Mouse (Mus musculus) embryonic facial prominence, embryonic 11.5 days (tissue): ENCODE data around the gene Pcbp2. TPM values are rescaled to one million over a fixed set of nuclear protein-coding genes. Genes with fewer than 3 reads are reported as not detected.

Experiments
- ATAC-seq: fragments of 200-750 bp; cut with Nextera tagmentation; replicated peaks from 2 replicates; pipeline ENCODE4 v1.8.0; 2017; ENCODE audit warnings: low read depth; ENCODE audit not compliant: insufficient number of reproducible peaks, low FRiP score, low TSS enrichment
- DNase-seq: peaks from one replicate; pipeline ENCODE4 v3.0.0-alpha.2; 2015; ENCODE audit warnings: low spot score
- H3K27ac ChIP-seq: fragments of 300-500 bp; sonication (generic); replicated peaks from 2 replicates; pipeline ENCODE4 v1.5.1; 2014; ENCODE audit warnings: mild to moderate bottlenecking, low read depth, low read length, control low read depth
- H3K27me3 ChIP-seq: fragments of 300-500 bp; sonication (generic); 2 replicates; pipeline ENCODE4 v1.6.1; 2014; ENCODE audit warnings: mild to moderate bottlenecking, low read length, moderate library complexity, mixed read lengths; ENCODE audit not compliant: control insufficient read depth, insufficient read depth
- H3K36me3 ChIP-seq: fragments of 300-500 bp; sonication (generic); replicated peaks from 2 replicates; pipeline ENCODE4 v1.6.1; 2014; ENCODE audit warnings: low read depth, mild to moderate bottlenecking, low read length, moderate library complexity, mixed read lengths; ENCODE audit not compliant: control insufficient read depth, insufficient read depth
- H3K4me1 ChIP-seq: fragments of 300-500 bp; sonication (generic); 2 replicates; pipeline ENCODE4 v1.6.1; 2014; ENCODE audit warnings: low read length, mixed read lengths; ENCODE audit not compliant: control insufficient read depth, insufficient read depth
- H3K4me2 ChIP-seq: fragments of 300-500 bp; sonication (generic); 2 replicates; pipeline ENCODE4 v1.6.1; 2014; ENCODE audit warnings: low read depth, mild to moderate bottlenecking, control low read depth, low read length, moderate library complexity
- H3K4me3 ChIP-seq: fragments of 300-500 bp; sonication (generic); 2 replicates; pipeline ENCODE4 v1.5.1; 2014; ENCODE audit warnings: low read depth, low read length, control low read depth
- H3K9ac ChIP-seq: fragments of 300-500 bp; sonication (generic); replicated peaks from 2 replicates; pipeline ENCODE4 v1.6.1; 2014; ENCODE audit warnings: mild to moderate bottlenecking, control low read depth, low read length
- H3K9me3 ChIP-seq: fragments of 300-500 bp; sonication (generic); replicated peaks from 2 replicates; pipeline ENCODE4 v1.6.1; 2016; ENCODE audit warnings: mild to moderate bottlenecking, low read length, inconsistent platforms, mixed read lengths; ENCODE audit not compliant: control insufficient read depth
- WGBS: fragments of 180-500 bp; shearing (Covaris S2); extraction: QIAGEN DNeasy Blood & Tissue Kit; methylation state at CpG from one replicate; pipeline ENCODE4 v1.1.7; 2014; 5-methylcytosine and 5-hydroxymethylcytosine counted together
- polyA plus RNA-seq: library from polyadenylated mRNA; unstranded; fragments of >200 nt; fragmentation: Nextera tagmentation; extraction: Ambion mirVana; gene quantifications from 2 replicates; pipeline ENCODE4 v1.2.1, GENCODE M21; 2014

The Pcbp2 gene
- polyA plus RNA-seq, 1 experiment from 2014 or later: 288 TPM

- Histone ChIP-seq H3K9ac (peak overlapping the region; percentile 74), H3K27ac (peak overlapping the region; percentile 57), H3K4me3 (peak overlapping the region; percentile 55), H3K36me3 (no peaks in the 10 kb centered on the region), H3K4me1 (peaks cover 6% of the 10 kb centered on the region), H3K4me2 (peak overlapping the region; percentile 81), H3K27me3 (no peaks in the 10 kb centered on the region), H3K9me3 (no peaks in the 10 kb centered on the region)
- ATAC-seq (no peak), DNase-seq (peak; percentile 49)
- WGBS: under 1% methylated on average over 12 of the region's 12 CpGs
Measured at GRCm38 (mm10) chr15:102516293-102516692, 46.0 kb downstream of the Pcbp2 start.

DNA sequence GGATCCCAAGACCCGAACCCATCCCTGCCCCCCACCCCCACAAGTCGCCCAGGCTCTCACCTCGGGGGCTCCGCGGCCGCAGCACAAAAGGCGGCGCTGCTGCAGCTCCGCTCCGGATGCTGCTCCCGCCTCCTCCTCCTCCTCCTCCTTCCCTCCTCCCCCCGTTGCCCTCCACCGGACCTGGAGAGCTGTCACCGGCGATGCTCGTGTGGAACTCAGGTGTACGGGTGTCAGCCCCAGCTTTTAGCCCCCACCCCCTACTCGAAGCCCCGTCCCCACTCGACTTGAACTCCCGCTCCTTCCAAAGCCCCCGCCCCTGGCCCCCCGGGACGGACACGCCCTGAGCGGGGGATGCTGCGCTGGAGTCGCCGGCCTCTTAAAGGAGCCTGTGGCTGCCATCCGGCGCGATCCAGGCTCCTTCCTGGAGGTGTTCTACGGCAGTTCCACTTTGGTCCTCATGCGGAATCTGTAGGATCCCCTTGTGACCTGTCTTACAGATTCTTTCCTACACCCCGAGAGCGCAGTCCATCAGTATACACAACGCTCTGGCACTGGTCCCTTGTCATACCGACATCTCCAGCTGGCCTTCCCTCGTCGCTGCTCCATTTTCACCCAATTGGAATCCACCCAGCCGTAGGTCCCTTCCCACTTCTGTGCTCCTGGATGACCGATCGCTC, 46.5 kb downstream of the Pcbp2 start, which contains the start of gene Map3k12:
Gene Map3k12 (minus strand): TSS at position 337 of the 677 bp plus-strand sequence.
- peaks cover 1% of the 10 kb centered on the region for H3K4me1 ChIP-seq
- H3K9ac ChIP-seq: peak within 1 kb of the TSS; percentile 74

DNA sequence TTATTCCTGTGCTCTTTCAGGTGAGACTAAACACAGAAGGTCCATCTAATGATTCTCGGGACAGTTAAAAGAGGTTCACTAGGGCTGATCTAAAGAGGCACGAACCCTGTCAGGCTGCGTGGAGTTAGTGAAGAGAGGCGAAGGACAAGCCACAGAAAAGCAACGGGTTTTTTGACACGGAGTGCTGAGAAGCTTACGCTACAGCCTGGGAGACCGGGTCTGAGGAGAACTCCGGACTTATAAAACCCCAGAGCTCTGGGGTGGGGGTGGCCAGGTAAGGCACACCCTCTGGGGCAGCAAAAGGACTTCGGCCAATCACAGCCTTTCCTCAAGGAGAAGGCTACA, 47.3 kb downstream of the Pcbp2 start:
- H3K4me2 ChIP-seq: peak overlapping the region; percentile 81
- no peak overlapping the region for H3K9ac ChIP-seq
- H3K27ac ChIP-seq: 0 out of 2 replicates have a peak overlapping the region, but pooled peaks have one; percentile 57
- WGBS: 1% methylated on average over 10 of the region's 10 CpGs
- no peak for DNase-seq
- H3K4me3 ChIP-seq: peak overlapping the region; percentile 55
- H3K27me3 ChIP-seq: no peaks in the 10 kb centered on the region
- H3K4me1 ChIP-seq: no peaks in the 10 kb centered on the region; the same call in 1 of the 2 replicates
- no peaks in the 10 kb centered on the region for H3K9me3 ChIP-seq
- no peaks in the 10 kb centered on the region for H3K36me3 ChIP-seq
- no peak for ATAC-seq

More for the DNA sequence above, 46.5 kb downstream of the Pcbp2 start, which contains the start of gene Map3k12:
- Histone ChIP-seq H3K9me3 (no peaks in the 10 kb centered on the region), H3K27ac (peak within 1 kb of the TSS; percentile 57), H3K27me3 (no peaks in the 10 kb centered on the region), H3K4me3 (peak within 1 kb of the TSS; percentile 55), H3K4me2 (peak within 1 kb of the TSS; percentile 81), H3K36me3 (no peaks in the 10 kb centered on the region)
- under 1% methylated on average over 42 of the region's 43 CpGs for WGBS
- peak; percentile 8 for ATAC-seq
- peak; percentile 75 for DNase-seq

- under 1% methylated on average over 60 of the region's 60 CpGs for WGBS
Measured at GRCm38 (mm10) chr15:102517976-102518858, 47.9 kb downstream of the Pcbp2 start, which contains the start of gene Tarbp2. Gene Tarbp2 (plus strand): TSS chr15:102518192.

GRCm38 (mm10) chr15:102518859-102519201, 48.5 kb downstream of the Pcbp2 start:
- DNase-seq (no peak), ATAC-seq (0 out of 2 replicates have a peak, but pooled peaks have one; percentile 0)
- Histone ChIP-seq H3K9me3 (no peaks in the 10 kb centered on the region), H3K4me3 (peak overlapping the region; percentile 61), H3K27me3 (no peaks in the 10 kb centered on the region), H3K9ac (peak overlapping the region; percentile 87), H3K4me1 (no peaks in the 10 kb centered on the region; the same call in 1 of the 2 replicates), H3K4me2 (peak overlapping the region; percentile 67), H3K36me3 (no peaks in the 10 kb centered on the region; the same call in 1 of the 2 replicates), H3K27ac (peak overlapping the region; percentile 98)
- WGBS: 18% methylated on average over 9 of the region's 9 CpGs

More at GRCm38 (mm10) chr15:102517976-102518858, 47.9 kb downstream of the Pcbp2 start, which contains the start of gene Tarbp2:
- Histone ChIP-seq H3K4me1 (no peaks in the 10 kb centered on the region; the same call in 1 of the 2 replicates), H3K4me2 (peak within 1 kb of the TSS; percentile 81), H3K4me3 (peak within 1 kb of the TSS; percentile 61), H3K9me3 (no peaks in the 10 kb centered on the region), H3K36me3 (no peaks in the 10 kb centered on the region), H3K27me3 (no peaks in the 10 kb centered on the region), H3K27ac (peak within 1 kb of the TSS; percentile 98), H3K9ac (peak within 1 kb of the TSS; percentile 87)
- DNase-seq (peak; percentile 100), ATAC-seq (peak; percentile 90)

GRCm38 (mm10) chr15:102519211-102520141, 49.1 kb downstream of the Pcbp2 start:
- Histone ChIP-seq H3K27me3 (no peaks in the 10 kb centered on the region), H3K36me3 (no peaks in the 10 kb centered on the region; the same call in 1 of the 2 replicates), H3K4me2 (peak overlapping the region; percentile 67), H3K27ac (no peak overlapping the region), H3K9me3 (no peaks in the 10 kb centered on the region), H3K4me3 (peak overlapping the region; percentile 61), H3K9ac (peak overlapping the region; percentile 87), H3K4me1 (no peaks in the 10 kb centered on the region; the same call in 1 of the 2 replicates)
- ATAC-seq: no peak
- DNase-seq: no peak
- 65% methylated on average over 16 of the region's 17 CpGs for WGBS

DNA sequence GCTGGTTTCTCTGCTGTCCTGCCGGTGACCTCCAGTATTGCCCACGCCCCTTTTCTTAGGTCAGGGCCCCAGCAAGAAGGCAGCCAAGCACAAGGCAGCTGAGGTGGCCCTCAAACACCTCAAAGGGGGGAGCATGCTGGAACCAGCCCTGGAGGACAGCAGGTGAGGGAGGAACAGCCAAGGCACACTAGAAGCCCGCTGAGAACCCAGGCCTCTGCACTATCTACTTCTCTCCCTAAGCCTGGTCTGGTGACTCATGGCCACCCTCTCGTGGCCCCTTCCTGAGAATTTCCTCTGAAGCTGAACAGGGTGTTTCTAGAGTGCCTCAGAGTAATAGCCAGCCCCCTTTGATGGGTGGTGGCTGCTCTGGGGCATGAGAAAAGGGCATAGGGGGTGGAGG, 50.1 kb downstream of the Pcbp2 start:
- no peaks in the 10 kb centered on the region for H3K9me3 ChIP-seq
- no peaks in the 10 kb centered on the region; the same call in 1 of the 2 replicates for H3K4me1 ChIP-seq
- H3K9ac ChIP-seq: no peak overlapping the region
- H3K4me3 ChIP-seq: no peak overlapping the region
- DNase-seq: no peak
- H3K36me3 ChIP-seq: no peaks in the 10 kb centered on the region; the same call in 1 of the 2 replicates
- 75% methylated on average over 4 of the region's 4 CpGs for WGBS
- H3K27me3 ChIP-seq: no peaks in the 10 kb centered on the region
- H3K4me2 ChIP-seq: no peak overlapping the region
- no peak overlapping the region for H3K27ac ChIP-seq
- ATAC-seq: no peak
